Mouse (Mus musculus) hindbrain, embryonic 15.5 days (tissue): Measurements from ENCODE around the gene Ddx5. TPM values are rescaled to one million over a fixed set of nuclear protein-coding genes. Genes with fewer than 3 reads are reported as not detected.
A peak's percentile ranks its signal among the peaks of the same experiment; 100 is the strongest.

Source experiments
- ATAC-seq: fragments of 200-750 bp; cut with Nextera tagmentation; 2 replicates; pipeline ENCODE4 v1.8.0; 2017; ENCODE audit warnings: low read depth, moderate number of reproducible peaks, moderate TSS enrichment; ENCODE audit not compliant: low FRiP score
- H3K27ac ChIP-seq: fragments of 300-500 bp; sonication (generic); replicated peaks from 2 replicates; pipeline ENCODE4 v1.5.1; 2015; ENCODE audit warnings: mild to moderate bottlenecking, inconsistent platforms
- H3K27me3 ChIP-seq: fragments of 300-500 bp; sonication (generic); 2 replicates; pipeline ENCODE4 v1.6.1; 2015; ENCODE audit warnings: control low read depth, inconsistent platforms
- H3K36me3 ChIP-seq: fragments of 300-500 bp; sonication (generic); 2 replicates; pipeline ENCODE4 v1.6.1; 2015; ENCODE audit warnings: control low read depth, inconsistent platforms
- H3K4me1 ChIP-seq: fragments of 300-500 bp; sonication (generic); replicated peaks from 2 replicates; pipeline ENCODE4 v1.6.1; 2015; ENCODE audit warnings: control low read depth, inconsistent platforms
- H3K4me2 ChIP-seq: fragments of 300-500 bp; sonication (generic); 2 replicates; pipeline ENCODE4 v1.6.1; 2015; ENCODE audit warnings: moderate library complexity, mild to moderate bottlenecking, inconsistent platforms
- H3K4me3 ChIP-seq: fragments of 300-500 bp; sonication (generic); 2 replicates; pipeline ENCODE4 v1.5.1; 2015; ENCODE audit warnings: mild to moderate bottlenecking, inconsistent platforms
- H3K9ac ChIP-seq: fragments of 300-500 bp; sonication (generic); 2 replicates; pipeline ENCODE4 v1.6.1; 2015; ENCODE audit warnings: inconsistent platforms
- H3K9me3 ChIP-seq: fragments of 300-500 bp; sonication (generic); 2 replicates; pipeline ENCODE4 v1.6.1; 2016; ENCODE audit warnings: control low read depth, inconsistent platforms
- WGBS: fragments of 180-500 bp; shearing (Covaris S2); methylation state at CpG from one replicate; pipeline ENCODE4 v1.1.7; 2015; 5-methylcytosine and 5-hydroxymethylcytosine counted together
- microRNA-seq: library from miRNA; unstranded; fragments of <30 nt; microRNA quantifications from one replicate; pipeline ENCODE4, GENCODE M21; 2016
- polyA plus RNA-seq: library from polyadenylated mRNA; unstranded; fragments of >200 nt; fragmentation: Nextera tagmentation; extraction: Ambion mirVana; gene quantifications from 2 replicates; pipeline ENCODE4 v1.2.1, GENCODE M21; 2015

Gene Ddx5
- polyA plus RNA-seq, 1 experiment from 2014 or later, result 340 TPM

- no peak overlapping the region for H3K4me3 ChIP-seq
- no peak overlapping the region for H3K9ac ChIP-seq
- H3K4me2 ChIP-seq, result no peak overlapping the region
- no peaks in the 10 kb centered on the region for H3K36me3 ChIP-seq
- H3K27me3 ChIP-seq, result no peaks in the 10 kb centered on the region
- peaks cover 18% of the 10 kb centered on the region for H3K4me1 ChIP-seq
- 34% methylated on average over 3 of the region's 3 CpGs for WGBS
- no peak for ATAC-seq
- H3K9me3 ChIP-seq, result no peaks in the 10 kb centered on the region
- peak overlapping the region; percentile 83 for H3K27ac ChIP-seq
These were observed 52.4 kb downstream of the Ddx5 start for GRCm38 (mm10) chr11:106736614-106737013.

- Histone ChIP-seq H3K9me3 (no peaks in the 10 kb centered on the region), H3K27ac (no peak overlapping the region), H3K9ac (no peak overlapping the region), H3K4me3 (no peak overlapping the region), H3K4me1 (no peaks in the 10 kb centered on the region), H3K4me2 (no peak overlapping the region), H3K36me3 (no peaks in the 10 kb centered on the region), H3K27me3 (no peaks in the 10 kb centered on the region)
- WGBS, result 78% methylated on average over 4 of the region's 4 CpGs
- no peak for ATAC-seq
These were observed 58.3 kb downstream of the Ddx5 start for GRCm38 (mm10) chr11:106730714-106731113.

Small RNA genes within 50 kb of the gene (microRNA-seq; reads per million reads assigned to microRNA genes)
- not detected for gene Gm25994
- gene Mir3064, result 18.5 reads per million, percentile 32 among the genes with 10 or more reads in this experiment

Other genes starting within 250 kb of the Ddx5 start
- gene Tex2, start 175.8 kb downstream of the Ddx5 start, polyA plus RNA-seq, result 30.3 and 32.2 TPM in 2 replicates
- gene Pecam1, start 38.6 kb downstream of the Ddx5 start, polyA plus RNA-seq, result 16.3 and 17.6 TPM in 2 replicates
- gene Milr1, start 38.0 kb downstream of the Ddx5 start, polyA plus RNA-seq, result 0.70 and 1.5 TPM in 2 replicates
- 8.4 and 8.8 TPM in 2 replicates for gene Polg2, start 9.6 kb downstream of the Ddx5 start, polyA plus RNA-seq
- 14.0 and 16.1 TPM in 2 replicates for gene Cep95, start 67 bp upstream of the Ddx5 start, polyA plus RNA-seq
- 11.4 and 15.1 TPM in 2 replicates for gene Smurf2, start 131.5 kb upstream of the Ddx5 start, polyA plus RNA-seq
- 166 and 182 TPM in 2 replicates for gene Kpna2, start 210.4 kb upstream of the Ddx5 start, polyA plus RNA-seq
- gene 1810010H24Rik, start 236.5 kb upstream of the Ddx5 start, polyA plus RNA-seq, result 6.1 and 6.3 TPM in 2 replicates